Mouse (Mus musculus): ENCODE data around the gene Pno1.
A peak's percentile ranks its signal among the peaks of the same experiment; 100 is the strongest.

The Pno1 gene

GRCm38 (mm10) chr11:17176638-17177037 lies 34.7 kb downstream of the Pno1 start:
- no peak for DNase-seq (ENCODE audit: low read depth)

- no peak for DNase-seq (ENCODE audit: low read depth)
Observed at GRCm38 (mm10) chr11:17172300-17172699, 39.1 kb downstream of the Pno1 start.

- no peak for DNase-seq (ENCODE audit: low read depth)
Observed at GRCm38 (mm10) chr11:17170938-17171729, 40.2 kb downstream of the Pno1 start.

GRCm38 (mm10) chr11:17169262-17169661 lies 42.1 kb downstream of the Pno1 start:
- no peak for DNase-seq (ENCODE audit: low read depth)

- no peak for DNase-seq (ENCODE audit: low read depth)
Observed at GRCm38 (mm10) chr11:17166627-17167026, 44.7 kb downstream of the Pno1 start.

- DNase-seq (ENCODE audit: low read depth), result no peak
Observed at GRCm38 (mm10) chr11:17163956-17164355, 47.4 kb downstream of the Pno1 start.

GRCm38 (mm10) chr11:17160242-17160641 lies 51.1 kb downstream of the Pno1 start:
- no peak for DNase-seq (ENCODE audit: low read depth)

GRCm38 (mm10) chr11:17159738-17160241 lies 51.6 kb downstream of the Pno1 start:
- DNase-seq (ENCODE audit: low read depth), result no peak

- peak; percentile 91 for DNase-seq (ENCODE audit: low read depth)
Observed at GRCm38 (mm10) chr11:17158858-17159737, 52.3 kb downstream of the Pno1 start, which contains the start of gene Ppp3r1. Gene Ppp3r1, plus strand, starts transcription at chr11:17159263.
